Mouse (Mus musculus) brain, embryonic 14.5 days (tissue): ENCODE data around the gene Tra2a.

Source experiments
- CTCF ChIP-seq: fragments of 200-500 bp; IDR thresholded peaks from 2 replicates; pipeline ENCODE4 v1.5.1; 2012; ENCODE audit warnings: inconsistent platforms, mild to moderate bottlenecking, moderate library complexity, borderline replicate concordance; ENCODE audit not compliant: insufficient read depth, insufficient read length; ENCODE audit errors: extremely low read depth
- POLR2A ChIP-seq: fragments of 200-500 bp; IDR thresholded peaks from 2 replicates; pipeline ENCODE4 v1.6.1; 2012; ENCODE audit warnings: mild to moderate bottlenecking, inconsistent platforms, borderline replicate concordance; ENCODE audit not compliant: poor library complexity, insufficient read depth, insufficient read length, severe bottlenecking; ENCODE audit errors: extremely low read depth

GRCm38 (mm10) chr6:49271815-49272214, 8.0 kb upstream of the Tra2a start:
- TF ChIP-seq CTCF (no peak), POLR2A (no peak)
